Mouse (Mus musculus) thymus, adult 2 months (tissue): ENCODE results near the gene Slc35e3. TPM values are rescaled to one million over a fixed set of nuclear protein-coding genes. Genes with fewer than 3 reads are reported as not detected.
"Not testable (repeated sequence)": the region's sequence is repeated elsewhere in the genome, so short reads cannot be mapped to it uniquely, and the experiment has no call there.

Source experiments
- DNase-seq: peaks from one replicate; pipeline ENCODE4 v3.0.0; 2021
- H3K27ac ChIP-seq: fragments of 200-500 bp; 2 replicates; pipeline ENCODE4 v1.5.1; 2012; ENCODE audit warnings: low read length, control low read depth; ENCODE audit not compliant: control insufficient read depth, insufficient read depth
- H3K27me3 ChIP-seq: fragments of 200-500 bp; 2 replicates; pipeline ENCODE4 v1.6.1; 2012; ENCODE audit warnings: mild to moderate bottlenecking, low read length, moderate library complexity, mixed read lengths; ENCODE audit not compliant: control insufficient read depth, insufficient read depth
- H3K36me3 ChIP-seq: fragments of 200-500 bp; 2 replicates; pipeline ENCODE4 v1.6.1; 2012; ENCODE audit warnings: mild to moderate bottlenecking, low read length, moderate library complexity; ENCODE audit not compliant: control insufficient read depth, insufficient read depth
- H3K4me1 ChIP-seq: fragments of 200-500 bp; replicated peaks from 2 replicates; pipeline ENCODE4 v1.6.1; 2012; ENCODE audit warnings: low read length; ENCODE audit not compliant: control insufficient read depth, insufficient read depth
- H3K4me3 ChIP-seq: fragments of 200-500 bp; 2 replicates; pipeline ENCODE4 v1.5.1; 2012; ENCODE audit warnings: mild to moderate bottlenecking, low read length, control low read depth, moderate library complexity; ENCODE audit not compliant: control insufficient read depth, insufficient read depth
- CTCF ChIP-seq: fragments of 200-500 bp; IDR thresholded peaks from 2 replicates; pipeline ENCODE4 v1.5.1; 2012; ENCODE audit warnings: mild to moderate bottlenecking, control low read depth, low read length, moderate library complexity, borderline replicate concordance; ENCODE audit not compliant: control insufficient read depth, poor library complexity, insufficient read depth; ENCODE audit errors: extremely low read depth
- POLR2A ChIP-seq: fragments of 200-500 bp; IDR thresholded peaks from 2 replicates; pipeline ENCODE4 v1.6.1; 2012; ENCODE audit warnings: mild to moderate bottlenecking, low read length, control low read depth, moderate library complexity; ENCODE audit not compliant: control insufficient read depth, poor library complexity, insufficient read depth; ENCODE audit errors: extremely low read depth
- WGBS: fragments of 180-500 bp; shearing (Covaris S2); methylation state at CpG from one replicate; pipeline ENCODE4 v1.1.7; 2018; 5-methylcytosine and 5-hydroxymethylcytosine counted together
- polyA plus RNA-seq: library from polyadenylated mRNA; depleted of rRNA; stranded (reverse); fragments of >200 nt; gene quantifications from 2 replicates; pipeline ENCODE4 v1.2.3, GENCODE M21; 2012

The Slc35e3 gene
- polyA plus RNA-seq, 1 experiment = 13.8 TPM

DNA sequence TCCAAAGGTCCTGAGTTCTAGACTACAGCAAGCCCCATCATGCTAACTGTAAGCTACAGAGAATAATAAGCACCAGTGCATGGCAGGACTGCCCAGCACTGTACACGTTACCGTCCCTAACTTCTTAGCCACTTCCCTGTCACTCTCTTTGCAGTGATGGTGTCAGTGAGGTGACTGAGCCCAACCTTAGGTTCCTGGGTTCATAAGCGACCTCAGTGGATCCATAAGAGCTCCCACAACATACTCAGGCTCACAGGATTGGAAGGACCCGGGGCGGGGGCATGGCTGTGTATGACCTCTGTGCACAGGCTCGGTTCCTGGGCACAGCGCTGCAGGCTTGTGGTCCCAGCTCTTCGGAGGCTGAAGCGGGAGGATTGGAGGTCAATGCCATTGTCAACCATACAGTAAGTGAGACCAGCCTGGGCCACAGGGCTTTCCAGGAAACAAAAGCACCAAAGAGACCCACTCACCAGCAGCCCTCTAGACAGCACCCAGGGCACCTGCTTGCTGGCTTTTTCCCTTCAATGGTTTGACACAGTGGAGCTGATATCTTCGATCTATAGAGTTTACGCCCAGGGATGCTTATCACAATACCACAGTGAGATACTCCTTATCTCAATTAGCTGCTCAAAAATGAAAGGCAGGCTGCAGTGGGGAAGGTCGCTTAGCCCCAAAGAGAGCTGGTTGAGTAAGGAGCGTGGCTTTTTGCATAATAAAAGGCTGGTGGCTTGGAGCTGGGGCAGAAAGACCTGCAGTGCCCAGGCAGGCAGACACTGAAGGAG is 7.8 kb downstream of the Slc35e3 start:
- Histone ChIP-seq H3K27me3 (no peaks in the 10 kb centered on the region), H3K36me3 (peaks cover 6% of the 10 kb centered on the region; the same call in 1 of the 2 replicates), H3K27ac (no peak overlapping the region), H3K4me3 (no peak overlapping the region), H3K4me1 (no peaks in the 10 kb centered on the region)
- TF ChIP-seq CTCF (no peak), POLR2A (no peak)
- WGBS = 91% methylated on average over 13 of the region's 13 CpGs
- no peak for DNase-seq

GRCm38 (mm10) chr10:117737498-117737897 is 8.7 kb downstream of the Slc35e3 start:
- not testable (repeated sequence) for H3K4me3 ChIP-seq, H3K36me3 ChIP-seq, DNase-seq, H3K27me3 ChIP-seq, H3K27ac ChIP-seq, H3K4me1 ChIP-seq
- WGBS = 95% methylated on average over 8 of the region's 8 CpGs

GRCm38 (mm10) chr10:117737075-117737474 is 9.1 kb downstream of the Slc35e3 start:
- H3K4me3 ChIP-seq = no peak overlapping the region
- H3K27ac ChIP-seq = no peak overlapping the region
- no peaks in the 10 kb centered on the region for H3K27me3 ChIP-seq
- DNase-seq = no peak
- TF ChIP-seq CTCF (no peak), POLR2A (no peak)
- peaks cover 6% of the 10 kb centered on the region; the same call in 1 of the 2 replicates for H3K36me3 ChIP-seq
- 98% methylated on average over 4 of the region's 4 CpGs for WGBS
- no peaks in the 10 kb centered on the region for H3K4me1 ChIP-seq

DNA sequence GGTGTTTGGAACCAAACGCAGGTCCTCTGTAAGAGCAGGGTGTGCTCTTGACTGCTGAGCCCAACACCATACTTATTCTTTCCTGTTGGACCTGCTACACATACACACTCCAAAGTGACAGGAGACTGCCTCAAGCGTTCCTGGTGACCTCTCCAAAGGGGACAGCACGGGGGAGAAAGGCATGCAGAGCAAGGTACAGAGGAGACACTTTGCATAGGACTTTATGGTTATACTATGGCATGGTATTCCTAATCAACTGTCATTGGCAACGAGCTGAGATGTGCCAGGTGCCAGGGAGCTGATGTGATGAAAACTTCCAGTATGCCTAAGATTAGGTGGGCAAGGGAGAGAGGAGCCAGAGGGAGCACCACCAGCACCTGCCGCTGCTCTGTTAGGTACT is 9.6 kb downstream of the Slc35e3 start:
- Histone ChIP-seq H3K27me3 (no peaks in the 10 kb centered on the region), H3K4me3 (no peak overlapping the region), H3K36me3 (peaks cover 6% of the 10 kb centered on the region; the same call in 1 of the 2 replicates), H3K4me1 (0 out of 2 replicates have a peak, but pooled peaks cover 2% of the 10 kb centered on the region), H3K27ac (no peak overlapping the region)
- TF ChIP-seq CTCF (no peak), POLR2A (no peak)
- WGBS = 96% methylated on average over 5 of the region's 5 CpGs
- no peak for DNase-seq

GRCm38 (mm10) chr10:117735396-117735795 is 10.8 kb downstream of the Slc35e3 start:
- H3K4me3 ChIP-seq, H3K27me3 ChIP-seq, DNase-seq, H3K27ac ChIP-seq, H3K4me1 ChIP-seq, H3K36me3 ChIP-seq: not testable (repeated sequence)
- 95% methylated on average over 12 of the region's 12 CpGs for WGBS

- H3K36me3 ChIP-seq, H3K4me1 ChIP-seq, H3K4me3 ChIP-seq, DNase-seq, H3K27ac ChIP-seq, H3K27me3 ChIP-seq: not testable (repeated sequence)
- WGBS = 92% methylated on average over 10 of the region's 10 CpGs
Measured at GRCm38 (mm10) chr10:117734104-117734852, 11.9 kb downstream of the Slc35e3 start.

GRCm38 (mm10) chr10:117733626-117734025 is 12.5 kb downstream of the Slc35e3 start:
- not testable (repeated sequence) for H3K4me1 ChIP-seq, H3K36me3 ChIP-seq, H3K27ac ChIP-seq, H3K27me3 ChIP-seq, H3K4me3 ChIP-seq, DNase-seq
- 98% methylated on average over 8 of the region's 8 CpGs for WGBS
